Mouse (Mus musculus) heart, embryonic 14.5 days (tissue): ENCODE results near the gene Lrfn4. TPM values are rescaled to one million over a fixed set of nuclear protein-coding genes. Genes with fewer than 3 reads are reported as not detected.

Experiments
- ATAC-seq: fragments of 200-750 bp; cut with Nextera tagmentation; 2 replicates; pipeline ENCODE4 v1.8.0; 2017; ENCODE audit warnings: low read depth, moderate TSS enrichment; ENCODE audit not compliant: insufficient number of reproducible peaks, insufficient read depth, low FRiP score
- H3K27ac ChIP-seq, 2 experiments: fragments of 200-500 bp in 1 of 2; fragments of 300-500 bp in 1 of 2; sonication (generic) in 1 of 2; replicated peaks in 1 of 2; 2 replicates each; pipeline ENCODE4 v1.5.1; 2012 to 2014; ENCODE audit warnings: low read depth in 2 of 2, low read length in 2 of 2, control low read depth in 1 of 2, mild to moderate bottlenecking in 1 of 2, mixed read lengths in 1 of 2; ENCODE audit not compliant: control insufficient read depth in 1 of 2, insufficient read depth in 1 of 2
- H3K27me3 ChIP-seq: fragments of 300-500 bp; sonication (generic); 2 replicates; pipeline ENCODE4 v1.6.1; 2014; ENCODE audit warnings: mild to moderate bottlenecking, low read length, control low read depth; ENCODE audit not compliant: control insufficient read depth, insufficient read depth
- H3K36me3 ChIP-seq: fragments of 300-500 bp; sonication (generic); 2 replicates; pipeline ENCODE4 v1.6.1; 2014; ENCODE audit warnings: mild to moderate bottlenecking, control low read depth, low read length, mixed read lengths; ENCODE audit not compliant: control insufficient read depth, insufficient read depth
- H3K4me1 ChIP-seq, 2 experiments: fragments of 200-500 bp in 1 of 2; fragments of 300-500 bp in 1 of 2; sonication (generic) in 1 of 2; 2 replicates each; pipeline ENCODE4 v1.6.1; 2012 to 2014; ENCODE audit warnings: low read length in 2 of 2, control low read depth in 1 of 2, mixed read lengths in 1 of 2; ENCODE audit not compliant: control insufficient read depth in 2 of 2, insufficient read depth in 2 of 2
- H3K4me2 ChIP-seq: fragments of 300-500 bp; sonication (generic); 2 replicates; pipeline ENCODE4 v1.6.1; 2014; ENCODE audit warnings: mild to moderate bottlenecking, low read length
- H3K4me3 ChIP-seq, 2 experiments: fragments of 200-500 bp in 1 of 2; fragments of 300-500 bp in 1 of 2; sonication (generic) in 1 of 2; 2 replicates each; pipeline ENCODE4 v1.5.1; 2012 to 2014; ENCODE audit warnings: low read length in 2 of 2, mild to moderate bottlenecking in 2 of 2, control low read depth in 1 of 2, low read depth in 1 of 2, moderate library complexity in 1 of 2; ENCODE audit not compliant: control insufficient read depth in 1 of 2, insufficient read depth in 1 of 2
- H3K9ac ChIP-seq: fragments of 300-500 bp; sonication (generic); 2 replicates; pipeline ENCODE4 v1.6.1; 2014; ENCODE audit warnings: mild to moderate bottlenecking, low read length
- H3K9me3 ChIP-seq: fragments of 300-500 bp; sonication (generic); 2 replicates; pipeline ENCODE4 v1.6.1; 2016; ENCODE audit warnings: low read length, control low read depth; ENCODE audit not compliant: control insufficient read depth
- WGBS: fragments of 180-500 bp; shearing (Covaris S2); extraction: QIAGEN DNeasy Blood & Tissue Kit; methylation state at CpG from one replicate; pipeline ENCODE4 v1.1.7; 2014; 5-methylcytosine and 5-hydroxymethylcytosine counted together
- polyA plus RNA-seq: library from polyadenylated mRNA; unstranded; fragments of >200 nt; fragmentation: Nextera tagmentation; extraction: Ambion mirVana; gene quantifications from 2 replicates; pipeline ENCODE4 v1.2.1, GENCODE M21; 2014

Gene Lrfn4
- 5.1 and 6.1 TPM in 2 replicates for polyA plus RNA-seq

- ATAC-seq = peak; percentile 93
- H3K36me3 ChIP-seq = peaks cover 23% of the 10 kb centered on the region
- peaks cover 5 to 10% of the 10 kb centered on the region in 2 experiments; a peak in 3 of 4 replicates for H3K4me1 ChIP-seq
- H3K9me3 ChIP-seq = no peaks in the 10 kb centered on the region
- H3K27ac ChIP-seq = peak within 1 kb of the TSS; percentile 70 to 79
- H3K27me3 ChIP-seq = no peaks in the 10 kb centered on the region
- H3K9ac ChIP-seq = peak within 1 kb of the TSS; percentile 95
- under 1% methylated on average over 82 of the region's 87 CpGs for WGBS
- H3K4me2 ChIP-seq = peak within 1 kb of the TSS; percentile 89
- H3K4me3 ChIP-seq = peak within 1 kb of the TSS; percentile 71 to 90
Observed at GRCm38 (mm10) chr19:4615151-4616093, at the start of gene Lrfn4. TSS of gene Lrfn4 (minus strand) at chr19:4615667.

DNA sequence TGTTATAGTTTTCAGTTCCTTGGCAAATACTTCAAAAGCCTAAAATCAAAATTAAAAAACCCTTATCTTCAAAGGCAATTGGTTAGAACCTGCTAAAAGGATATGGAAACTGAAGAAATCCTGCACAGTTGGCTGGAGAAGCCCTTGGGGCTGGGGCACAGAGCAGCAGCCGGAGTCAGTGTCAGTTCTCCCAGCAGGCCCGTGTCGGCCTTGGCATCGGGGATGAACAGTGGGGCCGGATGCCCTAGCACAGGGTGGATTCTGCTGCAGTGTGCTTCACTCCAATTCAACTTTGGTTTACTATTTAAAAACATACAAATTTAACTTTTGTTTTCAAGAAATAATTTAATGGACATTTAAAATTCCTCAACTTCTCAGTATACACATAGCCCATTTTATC, 42.7 kb upstream of the Lrfn4 start:
- no peaks in the 10 kb centered on the region for H3K4me1 ChIP-seq
- H3K4me3 ChIP-seq = no peak overlapping the region
- H3K27me3 ChIP-seq = no peaks in the 10 kb centered on the region
- no peaks in the 10 kb centered on the region for H3K9me3 ChIP-seq
- 85% methylated on average over 5 of the region's 5 CpGs for WGBS
- H3K27ac ChIP-seq = no peak overlapping the region
- no peak overlapping the region for H3K9ac ChIP-seq
- H3K4me2 ChIP-seq = no peak overlapping the region
- no peaks in the 10 kb centered on the region for H3K36me3 ChIP-seq
- no peak for ATAC-seq

- Histone ChIP-seq H3K4me1 (no peaks in the 10 kb centered on the region), H3K4me3 (no peak overlapping the region), H3K9me3 (no peaks in the 10 kb centered on the region), H3K27ac (no peak overlapping the region), H3K27me3 (no peaks in the 10 kb centered on the region), H3K9ac (no peak overlapping the region), H3K36me3 (no peaks in the 10 kb centered on the region), H3K4me2 (no peak overlapping the region)
- 69% methylated on average over 11 of the region's 11 CpGs for WGBS
- no peak for ATAC-seq
Observed at GRCm38 (mm10) chr19:4646917-4647492, 31.5 kb upstream of the Lrfn4 start.

DNA sequence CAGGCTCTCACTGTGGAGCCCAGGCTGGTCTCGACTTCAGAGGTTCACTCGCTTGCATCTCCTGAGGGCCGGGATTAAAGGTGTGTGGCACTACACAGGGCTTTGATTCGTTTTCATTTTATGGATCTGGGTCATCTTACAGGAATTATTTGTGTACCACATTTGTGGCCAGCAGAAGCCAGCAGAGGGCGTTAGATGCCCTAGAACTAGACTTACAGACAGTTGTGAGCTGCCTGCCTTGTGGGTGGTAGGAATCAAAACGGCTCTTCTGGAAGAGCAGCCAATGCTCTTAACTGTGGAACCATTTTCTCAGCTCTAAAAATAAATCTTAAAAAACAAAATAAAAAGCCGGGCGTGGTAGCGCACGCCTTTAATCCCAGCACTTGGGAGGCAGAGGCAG, 28.8 kb upstream of the Lrfn4 start:
- WGBS = 43% methylated on average over 10 of the region's 10 CpGs
- H3K4me1 ChIP-seq = no peaks in the 10 kb centered on the region
- ATAC-seq = no peak

DNA sequence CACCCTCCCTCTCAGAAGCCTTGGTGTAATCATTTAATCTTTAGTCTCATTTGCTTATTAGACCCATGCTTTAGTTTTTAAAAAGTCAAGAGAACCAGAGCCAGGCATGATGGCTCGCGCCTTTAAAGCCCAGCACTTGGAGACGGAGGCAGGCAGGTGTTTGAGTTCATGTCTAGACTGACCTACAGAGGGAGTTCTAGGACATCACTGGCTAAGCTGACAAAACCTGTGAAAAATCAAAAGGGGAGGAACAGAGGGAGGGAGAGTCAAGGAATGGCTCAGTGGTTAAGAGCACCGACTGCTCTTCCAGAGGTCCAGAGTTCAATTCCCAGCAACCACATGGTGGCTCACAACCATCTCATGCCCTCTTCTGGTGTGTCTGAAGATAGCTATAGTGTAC, 20.5 kb upstream of the Lrfn4 start:
- no peak overlapping the region for H3K4me3 ChIP-seq

More for the DNA sequence above, 28.8 kb upstream of the Lrfn4 start:
- Histone ChIP-seq H3K9me3 (no peaks in the 10 kb centered on the region), H3K4me2 (no peak overlapping the region), H3K27ac (no peak overlapping the region), H3K27me3 (no peaks in the 10 kb centered on the region), H3K4me3 (no peak overlapping the region), H3K36me3 (no peaks in the 10 kb centered on the region), H3K9ac (no peak overlapping the region)

DNA sequence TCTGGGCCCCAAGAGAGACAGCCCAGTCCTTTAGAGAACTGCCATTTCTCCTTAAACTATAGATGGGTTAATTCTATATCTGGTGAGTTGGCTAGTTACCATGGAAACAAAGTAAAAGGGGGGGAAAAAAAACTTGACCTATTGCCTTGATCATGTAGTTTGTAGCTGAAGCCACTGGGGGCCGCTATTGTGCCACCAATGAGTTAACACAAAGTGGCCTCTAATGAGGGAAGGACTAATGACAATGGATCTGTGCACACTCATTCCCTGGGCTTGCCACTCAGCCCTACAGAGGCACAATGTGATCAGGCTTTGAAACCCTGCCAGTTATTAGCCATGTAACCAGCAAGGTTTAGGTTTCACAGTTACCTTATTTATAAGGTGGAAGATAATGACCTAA, 13.4 kb upstream of the Lrfn4 start:
- Histone ChIP-seq H3K4me2 (no peak overlapping the region), H3K4me1 (peaks cover 5 to 13% of the 10 kb centered on the region in 2 experiments; a peak in 3 of 4 replicates), H3K9ac (no peak overlapping the region), H3K4me3 (no peak overlapping the region), H3K27me3 (no peaks in the 10 kb centered on the region), H3K36me3 (peaks cover 3% of the 10 kb centered on the region; the same call in 1 of the 2 replicates), H3K27ac (no peak overlapping the region), H3K9me3 (no peaks in the 10 kb centered on the region)
- 3% methylated on average over 1 of the region's 1 CpGs for WGBS
- no peak for ATAC-seq

More for the DNA sequence above, 20.5 kb upstream of the Lrfn4 start:
- ATAC-seq = no peak
- no peak overlapping the region for H3K27ac ChIP-seq
- no peak overlapping the region for H3K4me2 ChIP-seq
- H3K36me3 ChIP-seq = no peaks in the 10 kb centered on the region
- WGBS = 59% methylated on average over 4 of the region's 4 CpGs
- no peak overlapping the region for H3K9ac ChIP-seq
- peaks cover 9% of the 10 kb centered on the region for H3K27me3 ChIP-seq
- no peaks in the 10 kb centered on the region for H3K9me3 ChIP-seq
- no peaks in the 10 kb centered on the region for H3K4me1 ChIP-seq

- peak; percentile 48 for ATAC-seq
- H3K9me3 ChIP-seq = no peaks in the 10 kb centered on the region
- peaks cover 5 to 13% of the 10 kb centered on the region in 2 experiments; a peak in 3 of 4 replicates for H3K4me1 ChIP-seq
- WGBS = 2% methylated on average over 35 of the region's 35 CpGs
- peak overlapping the region; percentile 77 to 80 for H3K27ac ChIP-seq
- peaks cover 28% of the 10 kb centered on the region for H3K36me3 ChIP-seq
- H3K27me3 ChIP-seq = no peaks in the 10 kb centered on the region
- H3K4me3 ChIP-seq = peak overlapping the region; percentile 78 to 82
- peak overlapping the region; percentile 90 for H3K9ac ChIP-seq
- peak overlapping the region; percentile 73 for H3K4me2 ChIP-seq
Observed at GRCm38 (mm10) chr19:4625829-4626535, 10.5 kb upstream of the Lrfn4 start.
